Mouse (Mus musculus) embryo, embryonic 11 days (tissue): ENCODE results near the gene Gbp7.
"Not testable (repeated sequence)": the region's sequence is repeated elsewhere in the genome, so short reads cannot be mapped to it uniquely, and the experiment has no call there.

ENCODE experiments used
- DNase-seq: peaks from one replicate; pipeline ENCODE4 v3.0.0-alpha.2; 2015

Gbp7 gene

GRCm38 (mm10) chr3:142561045-142561646 lies 31.0 kb downstream of the Gbp7 start:
- no peak for DNase-seq

- no peak for DNase-seq
Measured at GRCm38 (mm10) chr3:142561666-142562065, 31.5 kb downstream of the Gbp7 start.

GRCm38 (mm10) chr3:142567490-142567889 lies 37.3 kb downstream of the Gbp7 start:
- not testable (repeated sequence) for DNase-seq

GRCm38 (mm10) chr3:142570738-142571137 lies 40.6 kb downstream of the Gbp7 start:
- DNase-seq: no peak

- DNase-seq: no peak
Measured at GRCm38 (mm10) chr3:142577108-142577507, 47.0 kb downstream of the Gbp7 start.

- no peak for DNase-seq
Measured at GRCm38 (mm10) chr3:142578342-142578741, 48.2 kb downstream of the Gbp7 start.

GRCm38 (mm10) chr3:142583067-142583466 lies 52.9 kb downstream of the Gbp7 start:
- no peak for DNase-seq

- no peak for DNase-seq
Measured at GRCm38 (mm10) chr3:142587386-142587785, 57.2 kb downstream of the Gbp7 start.

GRCm38 (mm10) chr3:142588888-142589287 lies 58.7 kb downstream of the Gbp7 start:
- DNase-seq: no peak

GRCm38 (mm10) chr3:142590431-142591067 lies 60.4 kb downstream of the Gbp7 start:
- DNase-seq: no peak

- DNase-seq: no peak
Measured at GRCm38 (mm10) chr3:142594547-142594946, 64.4 kb downstream of the Gbp7 start, which contains the start of gene Gbp2b. Gene Gbp2b (plus strand): TSS chr3:142594847.

- DNase-seq: no peak
Measured at GRCm38 (mm10) chr3:142597923-142598322, 67.8 kb downstream of the Gbp7 start.
